Mouse (Mus musculus): ENCODE results near the gene Susd1.

DNA sequence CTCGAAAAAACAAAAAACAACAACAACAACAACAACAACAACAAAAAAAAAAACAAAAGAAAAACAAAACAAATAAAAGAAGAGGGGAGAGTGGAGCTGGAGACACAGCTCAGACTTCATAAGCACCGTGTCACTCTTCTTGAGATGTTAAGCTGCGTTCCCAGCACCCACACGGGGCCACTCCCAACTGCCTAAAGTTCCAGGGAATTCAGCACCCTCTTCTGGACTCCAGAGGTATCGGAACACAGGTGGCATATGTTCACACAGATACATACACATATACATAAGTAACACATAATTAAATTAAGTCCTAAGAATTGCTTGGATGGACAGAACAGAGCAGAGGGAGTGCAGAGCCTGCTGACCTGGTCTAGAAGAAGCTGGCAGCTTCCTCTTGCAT lies 25.0 kb downstream of the Susd1 start:
- TF ChIP-seq CTCF (IDR thresholded peaks at IDR 0.05; ENCODE audit: low read depth, low read length), result no peak
- no peak for TF ChIP-seq TAL1 (conservative IDR thresholded peaks at IDR 0.05; ENCODE audit: low read depth, low read length)

Data from G1E (cell line).